13 mouse cellular contexts compared by ENCODE assay signal in the genomic region with DNA sequence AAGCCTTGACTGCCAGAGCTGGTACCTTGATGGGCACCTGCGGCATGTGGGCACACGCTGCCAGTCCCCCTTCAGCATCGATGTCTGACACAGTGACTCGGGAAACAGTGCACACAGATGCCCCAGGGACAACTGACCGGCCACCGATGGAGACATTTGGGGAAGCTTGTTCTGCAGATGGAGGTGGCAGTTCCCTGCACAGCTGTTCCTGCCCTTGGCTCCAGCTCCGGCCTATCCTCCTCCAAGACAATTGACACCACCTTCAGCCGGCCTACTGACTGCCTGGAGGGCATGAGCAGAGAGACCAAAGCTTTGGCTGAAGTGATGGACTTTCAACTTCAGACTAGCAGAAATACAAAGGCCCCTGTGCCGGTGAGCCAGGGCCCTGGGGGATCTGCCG.
"Had no signal": no experiment of that assay in that cellular context is flagged by ENCODE, and none has a peak within 500 bp of the region (broad histone marks: within the 10 kb centered on the region; RNA-seq: fewer than 3 reads in every experiment).

No protein-coding gene starts in this region.

- H3K4me2 ChIP-seq: liver, embryonic 13.5 days; midbrain, embryonic 12.5 days; neural tube, embryonic 13.5 days had no signal

- DNase-seq: kidney, adult 9 months; kidney, postnatal 14 days; kidney, postnatal 4 days; left cerebral cortex, postnatal 4 days; liver, embryonic 13.5 days; lung, adult 2 months; lung, postnatal 14 days; lung, postnatal 4 days; thymus, postnatal 25 days had no signal

- H3K4me1 ChIP-seq: liver, embryonic 13.5 days had no signal

- H3K27me3 ChIP-seq: liver, embryonic 13.5 days had no signal

- H3K27ac ChIP-seq: liver, embryonic 13.5 days; midbrain, embryonic 12.5 days; neural tube, embryonic 13.5 days had no signal

- ATAC-seq: midbrain, embryonic 16.5 days had no signal

- H3K36me3 ChIP-seq: liver, embryonic 13.5 days; midbrain, embryonic 12.5 days; neural tube, embryonic 13.5 days had no signal

- H3K4me3 ChIP-seq: liver, embryonic 13.5 days; midbrain, embryonic 12.5 days; myocyte; neural tube, embryonic 13.5 days had no signal

- H3K9me3 ChIP-seq: liver, embryonic 13.5 days; midbrain, embryonic 12.5 days had no signal

- H3K9ac ChIP-seq: liver, embryonic 13.5 days; midbrain, embryonic 12.5 days; neural tube, embryonic 13.5 days had no signal
